In genomic region chr12:100299322-100299726, GRCm38 (mm10) we compare ENCODE assay signal across 10 mouse cellular contexts.
A peak's percentile ranks its signal among the peaks of the same experiment; 100 is the strongest.
DNase-seq lines count a peak whose midpoint lies in the region; ATAC-seq and TF ChIP-seq lines count a peak whose summit lies in the region.
"Had no signal": no experiment of that assay in that cellular context is flagged by ENCODE, and none has a peak within 500 bp of the region (broad histone marks: within the 10 kb centered on the region; RNA-seq: fewer than 3 reads in every experiment).

No protein-coding gene starts in this region.

- no peak overlapping the region for H3K4me2 ChIP-seq in heart, postnatal 0 days (ENCODE audit: low read depth, low read length)
- H3K4me2 ChIP-seq in kidney, postnatal 0 days (ENCODE audit: low read length), result no peak overlapping the region

- H3K36me3 ChIP-seq in heart, postnatal 0 days (replicated peaks; ENCODE audit: control insufficient read depth, insufficient read depth, low read length), result peaks cover 9% of the 10 kb centered on the region
- H3K36me3 ChIP-seq in kidney, postnatal 0 days (ENCODE audit: insufficient read depth, low read length), result 0 out of 2 replicates have a peak, but pooled peaks cover 7% of the 10 kb centered on the region

- H3K9ac ChIP-seq in heart, postnatal 0 days (replicated peaks; ENCODE audit: low read depth, low read length), result no peak overlapping the region
- 0 out of 2 replicates have a peak overlapping the region, but pooled peaks have one; percentile 8 for H3K9ac ChIP-seq in kidney, postnatal 0 days (ENCODE audit: low read depth, low read length)

- peak; percentile 98 for DNase-seq in heart, adult 11 months
- no peak for DNase-seq in heart, postnatal 10 days
- DNase-seq in 416B (ENCODE audit: low read depth), result peak; percentile 21
- peak; percentile 37 for DNase-seq in heart, postnatal 0 days (ENCODE audit: low spot score)
- DNase-seq in kidney, postnatal 0 days (ENCODE audit: low spot score), result peak; percentile 44
- DNase-seq in frontal cortex, postnatal 10 days (ENCODE audit: low spot score in 2 of 2), result no peak
- no peak for DNase-seq in Muller cell, postnatal 12 days (ENCODE audit: inconsistent ontology term)
- DNase-seq in urinary bladder, postnatal 4 days (ENCODE audit: low spot score in 2 of 2), result no peak
- DNase-seq: layer of hippocampus, adult 9-11 months had no signal

- H3K4me3 ChIP-seq in heart, postnatal 0 days (ENCODE audit: low read depth, low read length), result no peak overlapping the region
- no peak overlapping the region for H3K4me3 ChIP-seq in kidney, postnatal 0 days (replicated peaks; ENCODE audit: low read depth, low read length)

- 39% methylated on average over 8 of the region's 8 CpGs for WGBS in heart, postnatal 0 days
- WGBS in kidney, postnatal 0 days, result 35% methylated on average over 8 of the region's 8 CpGs

- intact Hi-C loops in heart, postnatal 10 days (cut with DNase I), result no loop called here

- peak overlapping the region; percentile 50 for H3K27ac ChIP-seq in heart, postnatal 0 days (ENCODE audit: low read depth)
- H3K27ac ChIP-seq in kidney, postnatal 0 days, result no peak overlapping the region
- H3K27ac ChIP-seq: macrophage had no signal

- H3K27me3 ChIP-seq in heart, postnatal 0 days (ENCODE audit: control insufficient read depth, insufficient read depth, low read length), result no peaks in the 10 kb centered on the region
- no peaks in the 10 kb centered on the region for H3K27me3 ChIP-seq in kidney, postnatal 0 days (ENCODE audit: insufficient read depth, low read length)

- ATAC-seq in heart, postnatal 0 days (ENCODE audit: insufficient read depth, low read depth), result peak; percentile 63
- no peak for ATAC-seq in kidney, postnatal 0 days (replicated peaks; ENCODE audit: low FRiP score, low read depth)

- H3K4me1 ChIP-seq in heart, postnatal 0 days (ENCODE audit: control insufficient read depth, insufficient read depth), result peaks cover 11% of the 10 kb centered on the region; the same call in 1 of the 2 replicates
- H3K4me1 ChIP-seq in kidney, postnatal 0 days (replicated peaks; ENCODE audit: insufficient read depth, low read length), result 0 out of 2 replicates have a peak, but pooled peaks cover 4% of the 10 kb centered on the region

- TF ChIP-seq CTCF in heart, postnatal 0 days (IDR thresholded peaks at IDR 0.05; ENCODE audit: low read depth), result no peak
- no peak for TF ChIP-seq CTCF in kidney, postnatal 0 days (IDR thresholded peaks at IDR 0.05; ENCODE audit: low read depth)

- H3K9me3 ChIP-seq in heart, postnatal 0 days (replicated peaks; ENCODE audit: control insufficient read depth, low read length), result no peaks in the 10 kb centered on the region
- H3K9me3 ChIP-seq in kidney, postnatal 0 days (replicated peaks; ENCODE audit: low read length), result no peaks in the 10 kb centered on the region

- TF ChIP-seq EP300 in heart, postnatal 0 days (IDR thresholded peaks at IDR 0.05; ENCODE audit: low read depth), result peak; percentile 76; the same call in 1 of the 2 replicates

Comparison
In these comparisons a context has a peak if more than half of its experiments do, and no peak if none do; other contexts are left out.
1. DNase-seq: peak in heart, adult 11 months (single experiment), 416B (single experiment), heart, postnatal 0 days (single experiment) and kidney, postnatal 0 days (single experiment); none in heart, postnatal 10 days (0 of 2), frontal cortex, postnatal 10 days (0 of 2), Muller cell, postnatal 12 days (single experiment) and urinary bladder, postnatal 4 days (0 of 2).